Mouse (Mus musculus) cerebellum, postnatal 36 days (tissue): ENCODE data around the gene Mllt3.

ENCODE experiments used
- DNase-seq, 2 experiments: peaks; one replicate each; pipeline ENCODE4 v3.0.0; 2021 to 2022; ENCODE audit warnings: mixed read lengths in 2 of 2

Gene Mllt3

DNA sequence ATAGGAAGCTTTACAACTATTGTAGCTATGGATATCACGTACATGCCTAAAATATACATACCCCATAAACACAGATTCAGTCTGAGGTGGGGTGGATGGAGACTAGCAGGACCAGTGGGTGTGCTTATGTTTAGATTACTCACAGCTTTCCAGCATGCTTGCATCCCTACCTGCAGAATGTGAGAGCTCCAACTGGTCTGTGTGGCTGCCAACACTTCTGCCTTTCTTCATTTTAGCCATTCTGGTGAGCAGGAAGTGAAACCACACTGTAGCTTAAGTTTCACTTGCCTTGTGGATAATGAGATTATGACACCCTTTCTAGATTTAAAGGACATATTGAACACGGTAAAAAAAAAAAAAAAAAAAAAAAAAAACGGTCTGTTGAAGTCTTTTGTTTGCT lies 88.8 kb downstream of the Mllt3 start:
- DNase-seq = peak; percentile 25 to 33

DNA sequence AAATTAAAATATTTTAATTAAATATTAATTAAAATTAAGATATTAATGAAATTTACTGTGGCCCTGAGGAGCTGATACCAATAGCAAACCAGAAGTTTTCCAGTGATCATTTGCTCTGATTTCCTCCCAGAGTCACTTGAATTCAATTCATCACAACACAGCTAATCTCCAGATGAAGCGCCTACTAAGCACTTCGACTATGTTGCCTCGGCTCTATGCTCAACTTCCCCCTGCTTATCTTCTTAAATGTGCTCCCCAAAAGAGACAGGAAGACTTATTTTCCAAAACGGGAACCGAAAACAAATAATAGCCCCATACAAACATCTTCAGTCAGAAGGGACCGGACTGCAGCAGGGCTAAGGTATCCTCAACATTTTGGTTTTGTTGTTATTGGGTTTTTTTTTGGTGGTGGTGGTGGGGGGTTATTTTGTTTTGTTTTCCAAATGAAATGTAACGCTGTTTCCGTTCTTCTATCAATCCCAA lies 90.2 kb downstream of the Mllt3 start:
- no peak for DNase-seq

DNA sequence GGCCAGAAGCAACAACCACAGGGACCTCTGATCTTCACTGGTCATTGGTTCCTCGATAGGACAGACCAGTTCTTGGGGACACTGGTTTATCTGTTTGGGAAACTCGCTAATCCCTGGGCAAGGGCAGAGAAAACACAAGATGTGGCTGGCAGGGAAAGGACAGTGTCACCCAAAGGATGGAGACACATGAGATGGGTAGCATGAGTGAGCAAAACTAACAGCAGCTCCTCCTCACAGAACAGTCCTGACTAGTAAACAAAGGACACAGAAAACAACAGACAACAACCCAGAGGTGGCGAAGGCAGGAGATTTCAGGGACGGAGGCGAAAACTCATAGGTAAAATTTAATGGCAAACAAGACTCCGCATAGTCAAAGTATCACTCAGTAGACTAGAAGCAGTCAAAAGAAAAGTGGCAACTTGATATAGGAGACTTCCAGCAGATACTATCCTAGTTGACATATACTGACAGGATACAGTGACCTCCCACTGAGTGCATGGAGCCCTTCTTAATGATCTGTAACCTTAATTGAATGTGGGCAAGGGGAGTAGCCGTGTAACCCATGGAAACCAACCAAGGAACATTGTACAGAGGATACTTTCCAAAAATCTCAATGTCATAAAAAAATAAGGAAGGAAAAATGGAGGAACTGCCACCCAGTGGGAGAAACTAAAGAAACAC lies 93.5 kb downstream of the Mllt3 start:
- DNase-seq = no peak

DNA sequence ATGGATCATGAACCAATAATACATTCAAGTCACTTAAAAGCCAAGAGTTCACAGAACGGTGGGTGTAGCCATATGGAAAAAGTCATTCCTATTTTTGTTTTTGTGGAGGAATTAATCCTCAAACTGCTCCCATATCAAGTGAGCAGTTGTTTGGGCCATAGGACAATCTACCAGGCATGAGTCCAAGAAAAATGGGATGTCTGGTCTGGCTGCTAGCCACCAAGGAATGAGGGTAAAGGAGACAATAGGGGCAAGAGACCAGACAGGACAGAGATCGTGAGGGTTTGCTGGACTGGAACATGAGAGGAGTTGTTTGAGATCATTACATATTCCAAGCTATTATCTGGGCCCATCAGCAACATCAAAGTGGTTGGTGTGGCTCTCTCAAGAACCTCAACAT lies 96.8 kb downstream of the Mllt3 start:
- peak; percentile 22 to 42 for DNase-seq

DNA sequence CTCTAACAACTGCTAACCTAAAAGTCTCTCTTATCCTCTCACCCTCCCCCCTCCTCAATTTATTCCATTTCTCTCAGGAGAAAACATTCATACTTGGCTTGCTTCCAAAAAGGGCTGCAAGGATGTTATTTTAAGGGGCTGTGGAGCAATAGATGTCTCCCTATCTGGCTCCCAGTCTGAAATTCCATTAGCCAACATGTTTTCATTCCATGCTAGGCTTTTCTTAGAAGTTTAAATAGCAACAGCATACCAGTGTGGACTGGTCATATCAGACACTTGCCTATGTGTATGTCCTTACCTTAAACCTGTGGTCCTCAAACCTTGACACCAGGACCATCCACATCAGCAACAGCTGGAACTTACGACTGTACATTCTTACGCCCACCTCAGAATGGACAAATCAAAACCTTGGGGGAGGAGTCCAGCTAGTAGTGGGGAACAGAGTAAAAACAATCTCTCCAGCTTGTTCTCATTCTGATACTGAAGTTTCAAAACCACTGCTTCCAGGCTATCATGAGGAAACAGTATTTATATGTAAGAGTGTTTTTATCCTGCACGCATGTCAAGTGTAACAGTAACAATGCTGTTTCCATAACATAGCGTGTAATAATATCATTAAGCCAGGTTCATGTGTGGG lies 99.3 kb downstream of the Mllt3 start:
- no peak for DNase-seq

DNA sequence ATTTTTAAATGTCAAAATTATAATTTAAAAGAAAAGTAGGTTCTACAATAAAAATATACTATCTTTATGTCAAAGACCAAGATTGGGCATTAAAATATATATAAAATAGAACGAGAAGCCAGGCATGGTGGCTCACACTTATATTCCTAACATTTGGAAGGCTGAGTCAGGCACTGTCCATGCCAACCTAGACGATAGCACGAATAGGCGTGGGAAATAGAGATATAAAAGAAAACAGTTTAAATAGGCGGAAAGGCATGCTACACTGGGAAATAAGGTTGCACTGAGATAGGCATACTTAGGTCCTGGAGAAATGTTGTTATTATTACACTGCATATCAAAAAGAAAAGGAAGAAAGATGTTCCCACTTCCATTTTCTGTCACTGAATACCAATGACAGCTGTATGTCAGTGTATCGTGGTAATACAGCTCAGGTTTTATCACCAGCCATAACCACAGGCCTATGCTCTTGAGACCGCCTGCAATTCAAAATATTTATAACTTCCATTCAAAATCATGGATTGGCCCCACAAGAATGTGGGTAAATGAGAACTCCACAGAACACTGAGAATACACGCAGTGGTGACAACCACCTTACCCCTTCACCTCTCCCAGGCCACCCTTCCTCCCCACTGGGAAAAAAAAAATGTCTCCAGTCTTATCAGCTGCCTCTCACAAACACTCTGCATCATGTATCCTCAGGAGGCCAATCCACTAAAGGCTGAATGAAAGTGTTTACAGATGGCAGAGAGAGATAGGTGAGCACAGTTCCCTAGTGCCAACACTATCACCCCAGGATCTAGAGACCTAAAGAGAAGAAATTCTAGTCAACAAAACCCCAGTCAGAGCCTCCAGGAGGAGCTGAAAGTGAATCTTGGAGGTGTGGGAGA lies 102.6 kb downstream of the Mllt3 start:
- DNase-seq = no peak

DNA sequence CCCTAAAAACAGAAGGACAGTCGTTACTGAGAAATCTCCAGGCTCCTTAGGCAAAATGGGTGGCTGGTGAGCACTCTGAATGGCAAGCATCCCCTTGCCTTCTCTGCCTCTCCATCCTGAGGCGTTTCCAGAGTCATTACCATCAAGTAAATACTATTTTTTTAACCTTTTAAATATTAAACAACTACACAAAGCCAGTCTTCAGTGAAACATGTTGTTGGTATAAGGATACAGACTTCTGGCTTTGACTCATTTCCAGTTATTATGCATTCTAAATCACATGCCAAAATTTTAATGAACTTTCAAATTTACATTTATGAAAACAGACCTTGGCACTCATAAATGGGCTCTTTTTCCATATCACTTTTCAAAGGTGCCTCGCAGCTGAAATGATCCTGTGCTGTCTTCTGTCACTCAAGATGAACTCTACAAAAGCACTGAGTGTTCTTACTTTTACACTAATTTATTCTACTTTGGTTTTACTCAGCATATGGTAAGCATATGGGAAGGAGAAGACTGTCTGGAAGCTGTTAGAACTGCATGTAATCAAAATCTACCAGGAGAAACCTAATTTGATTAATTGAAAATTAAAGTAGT lies 104.5 kb downstream of the Mllt3 start:
- DNase-seq = no peak

DNA sequence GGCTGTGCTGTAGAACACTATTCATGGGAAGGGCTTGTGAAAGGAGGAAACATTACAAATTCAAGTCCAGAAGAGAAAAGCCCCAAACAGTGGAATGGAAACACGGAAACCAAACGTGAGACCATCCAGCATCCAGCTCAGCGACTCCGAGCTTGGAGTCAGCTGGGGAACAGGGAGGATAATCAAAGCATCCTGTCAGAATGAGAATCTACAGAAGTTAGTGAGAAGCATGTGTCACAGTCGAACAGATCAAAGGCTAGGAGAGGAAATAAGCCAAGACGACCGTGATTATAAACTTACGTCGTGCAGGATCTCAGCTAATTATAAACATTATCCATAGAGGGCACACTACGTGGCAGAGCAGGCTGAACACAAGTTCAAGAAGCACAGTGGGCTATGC lies 105.8 kb downstream of the Mllt3 start:
- no peak for DNase-seq

DNA sequence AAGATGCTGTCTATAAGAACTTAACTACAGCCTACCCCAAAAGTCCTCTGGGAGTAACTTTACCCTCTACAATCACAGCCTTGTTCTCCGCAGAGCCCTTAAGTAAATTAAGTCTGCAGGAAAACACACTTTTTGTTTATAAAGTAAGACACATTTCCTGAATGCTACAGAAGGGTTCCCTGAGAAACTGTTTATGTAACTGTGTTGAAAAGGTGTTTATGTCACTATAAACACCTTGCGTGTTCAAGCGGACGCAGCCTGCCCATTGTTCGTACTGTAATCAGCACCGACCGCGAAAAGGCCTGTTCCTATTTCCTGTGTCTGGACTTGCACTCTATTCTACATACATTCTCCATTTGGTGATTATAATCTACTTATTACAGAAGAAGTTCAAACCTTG lies 112.5 kb downstream of the Mllt3 start:
- DNase-seq = no peak

DNA sequence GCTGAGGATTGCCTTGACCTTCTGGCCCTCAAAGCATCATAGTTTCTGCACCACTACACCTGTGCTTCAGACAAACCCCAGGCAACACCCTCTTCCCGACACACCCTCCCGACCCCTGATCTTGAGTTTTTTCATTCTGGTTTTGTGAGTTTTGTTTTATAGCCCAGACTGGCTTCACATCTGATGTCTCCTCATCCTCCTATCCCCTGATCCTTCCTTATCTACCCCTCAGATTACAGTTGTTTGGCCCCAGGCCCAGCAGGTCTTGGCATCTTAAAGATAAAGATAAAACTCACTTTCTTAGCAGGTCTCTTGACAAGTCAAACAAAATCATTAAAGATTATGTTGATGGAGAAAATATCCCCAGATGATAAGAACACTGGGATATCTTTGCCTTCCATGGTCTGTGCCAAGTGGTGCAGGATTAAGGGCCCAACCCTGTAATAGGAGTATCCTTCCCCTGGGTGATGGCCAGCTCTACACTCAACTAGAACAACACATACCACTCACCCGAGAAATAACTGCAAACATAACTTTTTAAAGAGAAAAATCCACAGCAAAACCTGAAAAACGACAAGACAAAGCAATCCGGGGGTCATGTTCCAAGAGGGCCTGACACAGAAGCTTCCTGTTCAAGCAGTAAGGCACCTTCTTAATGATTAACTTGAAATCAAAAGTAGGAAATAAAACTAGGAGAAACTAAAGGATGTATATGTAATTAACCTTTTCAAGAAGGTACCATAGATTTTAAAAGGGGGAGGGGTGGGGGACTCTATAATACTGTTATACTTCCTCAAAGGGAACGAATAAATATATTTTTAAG lies 121.8 kb downstream of the Mllt3 start:
- no peak for DNase-seq

DNA sequence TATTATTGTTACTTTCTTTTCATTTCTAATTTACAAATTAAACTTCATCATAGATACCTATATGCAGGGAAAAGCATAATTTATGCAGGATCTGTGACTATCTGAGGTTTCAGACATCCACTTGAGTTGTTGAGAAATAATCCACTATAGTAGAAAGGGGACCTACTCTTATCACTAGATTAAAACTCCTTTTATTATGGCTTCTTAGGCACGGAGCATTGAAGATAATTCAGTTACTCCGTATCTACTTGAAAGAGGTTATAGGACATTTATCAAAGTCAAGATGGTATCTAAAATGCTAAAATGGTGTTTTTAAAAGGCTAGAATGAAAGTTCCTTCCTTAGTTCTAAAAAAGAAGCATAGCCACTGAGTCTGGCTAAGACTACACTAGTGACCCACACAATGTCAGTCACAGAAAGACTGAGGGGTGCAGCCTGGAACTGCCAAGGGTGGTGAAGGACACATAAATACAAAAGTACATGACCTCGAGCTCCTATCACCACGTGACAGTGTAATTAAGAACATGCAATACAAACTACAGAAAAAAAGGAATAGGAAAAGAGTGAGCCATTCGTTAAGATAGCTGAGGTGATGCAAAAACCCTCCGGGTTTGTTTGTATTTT lies 127.9 kb downstream of the Mllt3 start:
- no peak for DNase-seq

DNA sequence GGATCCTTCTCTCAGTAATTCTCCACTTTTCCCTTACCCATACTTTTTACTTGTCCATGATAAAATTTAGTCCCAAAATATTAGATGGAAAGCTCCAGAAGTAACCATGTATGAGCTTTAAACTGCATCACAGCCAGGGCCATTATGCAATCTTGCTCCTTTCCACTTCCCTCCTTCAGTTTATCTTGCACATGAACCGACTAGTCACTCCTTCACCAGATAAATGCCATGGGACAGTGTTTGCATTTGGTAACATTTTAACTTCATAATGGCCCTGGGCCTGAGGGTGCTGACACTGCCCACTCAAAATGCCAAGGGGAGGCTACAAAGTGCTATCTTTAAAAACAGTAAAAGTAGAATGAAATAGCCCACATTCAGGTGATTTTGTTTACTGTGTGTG lies 128.4 kb downstream of the Mllt3 start:
- no peak for DNase-seq

DNA sequence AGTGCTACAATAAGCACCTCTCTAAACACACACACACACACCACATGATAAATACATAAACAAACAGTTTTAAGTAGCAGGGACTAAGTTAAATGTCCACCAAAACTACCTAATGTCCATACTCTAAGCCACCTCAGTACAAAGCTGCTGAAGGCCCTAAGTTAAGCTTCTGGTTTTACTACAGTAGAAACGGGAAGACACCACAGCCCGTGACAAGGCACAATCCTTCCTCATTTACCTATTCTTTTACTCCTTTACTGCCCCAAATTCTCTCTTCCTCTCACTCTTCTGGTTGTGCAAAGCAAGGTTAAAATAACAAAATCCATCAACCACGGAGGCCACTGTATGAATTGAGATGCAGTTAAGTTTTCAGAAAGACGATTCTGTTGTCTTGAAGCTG lies 130.6 kb downstream of the Mllt3 start:
- no peak for DNase-seq

DNA sequence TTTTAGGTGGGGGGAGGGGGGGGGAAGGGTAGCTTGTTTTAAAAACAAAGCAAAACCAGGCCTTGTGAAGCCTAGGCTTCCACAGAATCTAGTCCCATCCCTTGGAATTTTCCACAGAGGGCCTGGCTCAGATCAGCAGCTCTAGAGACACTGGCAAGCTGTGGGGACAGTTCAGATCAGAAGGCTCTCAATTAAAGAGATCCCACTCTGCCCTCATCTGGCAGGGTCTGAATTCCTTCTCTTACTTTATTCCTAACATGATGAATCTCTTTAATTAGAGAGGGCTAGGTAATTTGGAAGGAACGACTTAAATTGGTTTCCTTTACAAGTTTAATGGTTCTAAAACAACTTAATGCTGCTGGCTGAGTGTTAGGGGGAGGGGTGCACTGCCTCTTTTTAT lies 132.0 kb downstream of the Mllt3 start:
- peak; percentile 30 to 33 for DNase-seq

DNA sequence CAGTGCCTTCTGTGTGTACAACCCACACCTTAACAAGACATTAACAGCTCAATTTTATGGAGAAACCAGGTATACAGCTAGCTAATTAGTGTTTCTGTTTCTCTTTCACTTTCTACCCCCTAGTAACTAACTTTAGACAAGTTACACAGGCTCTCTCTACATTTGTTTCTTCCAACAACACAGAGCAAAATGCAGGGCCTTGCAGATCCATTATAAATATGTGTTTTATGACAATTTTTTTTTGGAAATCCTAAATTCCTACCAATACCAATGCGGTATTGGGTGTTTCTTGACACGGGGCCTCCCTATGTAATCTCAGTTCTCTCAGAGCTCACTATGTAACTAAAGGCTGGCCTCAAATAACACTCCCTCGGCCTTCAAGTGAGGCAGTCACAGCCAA lies 139.7 kb downstream of the Mllt3 start:
- DNase-seq = no peak

DNA sequence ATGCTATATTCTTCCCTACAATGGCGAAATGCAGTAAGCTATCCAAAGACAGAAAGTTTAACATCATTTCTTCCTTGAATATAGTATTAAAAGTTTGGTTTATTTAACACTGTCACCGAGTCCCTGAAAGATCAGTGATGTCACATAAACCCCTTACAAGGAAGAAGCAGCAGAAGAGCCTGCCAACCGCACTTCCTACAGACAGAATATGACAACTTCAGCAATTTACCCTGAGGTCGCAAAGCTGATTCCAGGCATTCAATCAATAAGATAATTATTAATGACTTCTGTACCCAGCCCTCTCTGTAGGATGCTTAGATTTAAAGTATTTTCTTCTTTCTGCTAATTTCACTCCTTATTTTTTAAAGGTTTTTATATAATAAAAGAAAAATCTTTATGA lies 140.2 kb downstream of the Mllt3 start:
- no peak for DNase-seq

DNA sequence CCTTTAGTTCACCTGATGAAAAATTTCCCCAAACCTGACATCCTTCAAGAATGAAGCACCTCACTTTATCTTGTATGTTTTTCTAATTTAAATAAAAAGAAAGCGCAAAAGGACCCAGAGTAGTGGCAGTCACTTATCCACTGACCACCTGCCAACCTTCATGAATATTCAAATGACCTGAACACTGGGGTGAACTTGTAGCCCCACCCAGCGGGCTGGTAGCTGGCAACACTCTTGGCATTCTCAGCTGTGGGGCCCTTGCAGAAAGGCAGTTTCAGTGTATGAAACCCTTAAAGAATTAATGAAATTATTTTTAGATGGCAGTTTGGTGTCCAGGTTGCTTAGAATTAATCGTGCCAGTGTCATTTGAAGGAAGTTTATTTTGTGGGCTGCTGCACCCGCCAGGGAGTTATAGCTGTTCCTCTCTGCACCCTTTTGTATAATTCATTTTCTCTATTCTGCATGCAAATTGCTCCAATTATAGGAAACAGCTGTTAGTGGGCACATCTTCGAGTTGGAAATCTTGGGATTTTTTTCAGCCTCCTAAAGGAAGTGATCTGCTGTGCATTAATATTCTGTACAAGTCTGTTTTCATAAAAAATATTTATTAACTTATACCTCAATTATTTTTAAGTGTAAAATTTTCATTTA lies 149.8 kb downstream of the Mllt3 start:
- no peak for DNase-seq

DNA sequence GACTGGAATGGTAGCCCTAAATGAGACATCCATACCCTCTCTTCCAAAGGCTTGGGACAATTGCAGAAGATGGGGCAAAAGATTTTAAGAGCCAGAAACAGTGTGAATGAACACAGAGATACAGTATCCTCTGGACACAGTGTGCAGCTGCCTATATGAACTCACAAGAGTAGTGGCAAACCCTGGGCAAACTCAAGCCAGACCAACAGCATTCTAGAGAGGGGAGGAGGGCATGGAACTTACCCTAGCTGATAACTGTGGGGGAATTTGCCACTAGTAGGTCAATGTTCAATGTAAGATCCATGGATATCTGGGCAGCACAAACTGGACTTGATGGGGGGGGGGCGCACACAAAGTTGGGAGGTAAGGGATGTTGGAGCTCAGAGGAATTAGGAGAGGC lies 151.2 kb downstream of the Mllt3 start:
- DNase-seq = no peak

DNA sequence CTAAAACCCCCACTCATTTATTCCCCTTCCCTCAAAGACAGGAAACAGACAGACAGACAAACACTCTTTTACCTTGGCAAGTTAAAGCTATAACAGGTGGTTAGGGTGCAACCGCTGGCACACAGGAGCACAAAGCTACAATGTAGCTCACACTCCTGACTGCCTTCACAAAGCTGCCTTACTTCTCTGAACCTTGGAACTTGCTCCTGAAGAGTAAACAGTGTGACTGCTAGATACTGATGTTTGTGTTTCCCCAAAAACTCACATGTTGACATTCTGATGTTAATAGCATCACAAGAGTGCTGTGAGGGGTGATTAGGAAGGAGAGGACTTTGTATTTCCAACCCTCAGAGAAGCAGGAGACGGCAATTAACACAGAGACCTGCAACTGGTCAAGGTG lies 151.6 kb downstream of the Mllt3 start:
- DNase-seq = no peak

DNA sequence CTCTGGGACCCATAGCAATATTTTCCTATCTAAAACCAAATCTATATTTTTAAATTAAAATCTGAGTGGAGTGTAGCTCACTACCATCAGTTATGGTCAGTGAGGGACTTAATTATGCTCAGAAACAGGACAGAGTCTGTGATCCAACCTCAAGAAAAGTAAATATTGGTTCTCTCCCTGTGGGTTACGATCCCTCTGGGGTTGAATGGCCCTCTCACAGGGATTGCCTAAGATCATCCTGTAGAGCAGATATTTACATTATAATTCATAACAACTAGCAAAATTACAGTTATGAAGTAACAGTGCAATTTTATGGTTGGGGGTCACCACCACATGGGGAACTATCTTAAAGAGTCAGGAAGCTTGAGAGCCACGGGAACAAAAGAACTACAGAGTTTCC lies 152.9 kb downstream of the Mllt3 start:
- DNase-seq = no peak

DNA sequence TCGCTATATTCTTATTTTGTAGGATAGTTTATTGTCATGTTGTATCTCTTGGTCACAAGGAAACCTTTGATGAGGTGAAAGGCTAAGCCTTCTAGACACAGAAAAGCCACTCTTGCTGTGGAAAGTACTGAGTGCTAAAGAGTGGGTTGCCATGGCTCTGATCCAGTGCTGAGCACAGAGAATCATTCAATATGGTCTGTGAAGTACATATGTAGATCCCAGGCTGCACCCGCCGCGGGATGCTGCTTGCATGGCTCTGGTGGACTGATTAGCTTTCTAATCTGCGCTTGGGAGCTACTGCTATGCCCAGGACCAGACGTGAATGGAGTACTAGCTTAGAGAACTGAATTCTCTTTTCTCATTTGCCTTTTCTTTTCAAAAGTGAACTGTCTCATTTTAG lies 154.5 kb downstream of the Mllt3 start:
- DNase-seq = no peak
